Mouse (Mus musculus) embryonic fibroblast, embryonic 13.5 days (primary cell): ENCODE results near the gene Anapc2. TPM values are rescaled to one million over a fixed set of nuclear protein-coding genes. Genes with fewer than 3 reads are reported as not detected.
A peak's percentile ranks its signal among the peaks of the same experiment; 100 is the strongest.

Experiments
- H3K27ac ChIP-seq: 2 replicates; pipeline ENCODE4 v1.5.1; 2012; ENCODE audit warnings: low read length, control low read depth, inconsistent platforms; ENCODE audit not compliant: insufficient read depth
- H3K4me1 ChIP-seq: 2 replicates; pipeline ENCODE4 v1.6.1; 2011; ENCODE audit warnings: low read length; ENCODE audit not compliant: control insufficient read depth, insufficient read depth
- H3K4me3 ChIP-seq: 2 replicates; pipeline ENCODE4 v1.5.1; 2011; ENCODE audit warnings: mild to moderate bottlenecking, control low read depth, low read length; ENCODE audit not compliant: insufficient read depth
- CTCF ChIP-seq: IDR thresholded peaks from 2 replicates; pipeline ENCODE4 v1.5.1; 2011; ENCODE audit warnings: mild to moderate bottlenecking, control low read depth, low read length, moderate library complexity, borderline replicate concordance; ENCODE audit not compliant: insufficient read depth
- POLR2A ChIP-seq: IDR thresholded peaks from 2 replicates; pipeline ENCODE4 v1.6.1; 2011; ENCODE audit warnings: low read depth, mild to moderate bottlenecking, control low read depth, low read length, moderate library complexity
- polyA plus RNA-seq: library from polyadenylated mRNA; stranded (reverse); fragments of >200 nt; gene quantifications from 2 replicates; pipeline ENCODE4 v1.2.4, GENCODE M21; 2011; ENCODE audit warnings: low read depth; ENCODE audit not compliant: missing spikeins, insufficient read length

Gene Anapc2
- polyA plus RNA-seq, 1 experiment, result 95.3 TPM

- no peaks in the 10 kb centered on the region for H3K4me1 ChIP-seq
- TF ChIP-seq CTCF (no peak), POLR2A (no peak)
- H3K27ac ChIP-seq, result no peak within 1 kb of the TSS
- H3K4me3 ChIP-seq, result no peak within 1 kb of the TSS
Measured at GRCm38 (mm10) chr2:25318971-25319773, 46.9 kb downstream of the Anapc2 start, which contains the start of gene Grin1. Grin1 (minus strand) TSS chr2:25319187.

- TF ChIP-seq POLR2A (no peak), CTCF (no peak)
- H3K4me3 ChIP-seq, result no peak overlapping the region
- H3K4me1 ChIP-seq, result no peaks in the 10 kb centered on the region
- no peak overlapping the region for H3K27ac ChIP-seq
Measured at GRCm38 (mm10) chr2:25320084-25320483, 47.8 kb downstream of the Anapc2 start.

GRCm38 (mm10) chr2:25326036-25326435 is 53.8 kb downstream of the Anapc2 start:
- no peak for TF ChIP-seq CTCF
- TF ChIP-seq POLR2A, result no peak
- no peak overlapping the region for H3K27ac ChIP-seq
- no peak overlapping the region for H3K4me3 ChIP-seq
- no peaks in the 10 kb centered on the region for H3K4me1 ChIP-seq

GRCm38 (mm10) chr2:25328440-25328839 is 56.2 kb downstream of the Anapc2 start:
- H3K27ac ChIP-seq, result no peak overlapping the region
- no peak overlapping the region for H3K4me3 ChIP-seq
- no peak for TF ChIP-seq CTCF
- H3K4me1 ChIP-seq, result 0 out of 2 replicates have a peak, but pooled peaks cover 3% of the 10 kb centered on the region

GRCm38 (mm10) chr2:25331470-25331869 is 59.2 kb downstream of the Anapc2 start:
- Histone ChIP-seq H3K4me3 (peak overlapping the region; percentile 82), H3K27ac (no peak overlapping the region), H3K4me1 (0 out of 2 replicates have a peak, but pooled peaks cover 3% of the 10 kb centered on the region)
- TF ChIP-seq POLR2A (no peak), CTCF (no peak)

- Histone ChIP-seq H3K27ac (0 out of 2 replicates have a peak within 1 kb of the TSS, but pooled peaks have one; percentile 12), H3K4me1 (0 out of 2 replicates have a peak, but pooled peaks cover 3% of the 10 kb centered on the region), H3K4me3 (peak within 1 kb of the TSS; percentile 82)
- TF ChIP-seq POLR2A (peak; percentile 90), CTCF (peak; percentile 7; the same call in 1 of the 2 replicates)
Measured at GRCm38 (mm10) chr2:25332286-25333160, 60.2 kb downstream of the Anapc2 start, which contains the start of gene Man1b1. Man1b1 (plus strand) TSS chr2:25332338.

GRCm38 (mm10) chr2:25333569-25333968 is 61.3 kb downstream of the Anapc2 start:
- H3K27ac ChIP-seq, result no peak overlapping the region
- 0 out of 2 replicates have a peak, but pooled peaks cover 3% of the 10 kb centered on the region for H3K4me1 ChIP-seq
- H3K4me3 ChIP-seq, result peak overlapping the region; percentile 82
- TF ChIP-seq CTCF (no peak), POLR2A (no peak)

Other genes starting within 250 kb of the Anapc2 start
- 46.7 and 47.8 TPM in 2 replicates for gene Nsmf, start 218.1 kb upstream of the Anapc2 start, polyA plus RNA-seq
- not detected in 2 replicates for gene Entpd8, start 192.2 kb upstream of the Anapc2 start, polyA plus RNA-seq
- gene Noxa1, start 177.3 kb upstream of the Anapc2 start, polyA plus RNA-seq, result not detected in 2 replicates
- 1.7 and 3.2 TPM in 2 replicates for gene Nrarp, start 91.7 kb upstream of the Anapc2 start, polyA plus RNA-seq
- gene Tor4a, start 75.6 kb upstream of the Anapc2 start, polyA plus RNA-seq, result 17.5 and 21.8 TPM in 2 replicates
- 38.8 and 42.3 TPM in 2 replicates for gene Nelfb, start 61.0 kb upstream of the Anapc2 start, polyA plus RNA-seq
- gene Stpg3, start 57.8 kb upstream of the Anapc2 start, polyA plus RNA-seq, result not detected in 2 replicates
- not detected in 2 replicates for gene Fam166a, start 53.7 kb upstream of the Anapc2 start, polyA plus RNA-seq
- 209 and 237 TPM in 2 replicates for gene Tubb4b, start 47.8 kb upstream of the Anapc2 start, polyA plus RNA-seq
- gene Slc34a3, start 38.1 kb upstream of the Anapc2 start, polyA plus RNA-seq, result not detected in 2 replicates
- gene Rnf224, start 35.7 kb upstream of the Anapc2 start, polyA plus RNA-seq, result not detected in 2 replicates
- gene Rnf208, start 30.2 kb upstream of the Anapc2 start, polyA plus RNA-seq, result 0.42 TPM in 1 of 2 replicates, not detected in the other
- gene Cysrt1, start 30.0 kb upstream of the Anapc2 start, polyA plus RNA-seq, result not detected in 2 replicates
- 2.3 TPM in 1 of 2 replicates, not detected in the other for gene AL732309.1, start 25.6 kb upstream of the Anapc2 start, polyA plus RNA-seq
- gene Tmem203, start 17.0 kb upstream of the Anapc2 start, polyA plus RNA-seq, result 11.6 and 15.3 TPM in 2 replicates
- gene Tprn, start 9.9 kb upstream of the Anapc2 start, polyA plus RNA-seq, result 7.1 and 9.5 TPM in 2 replicates
- 46.2 and 49.4 TPM in 2 replicates for gene Ssna1, start within 50 bp of the Anapc2 start, polyA plus RNA-seq
- gene Tmem210, start 15.7 kb downstream of the Anapc2 start, polyA plus RNA-seq, result not detected in 2 replicates
- not detected in 2 replicates for gene Lrrc26, start 17.4 kb downstream of the Anapc2 start, polyA plus RNA-seq
- 1.6 and 1.7 TPM in 2 replicates for gene Grin1, start 46.7 kb downstream of the Anapc2 start, polyA plus RNA-seq
- gene Man1b1, start 59.9 kb downstream of the Anapc2 start, polyA plus RNA-seq, result 41.1 and 70.7 TPM in 2 replicates
- 29.9 and 32.9 TPM in 2 replicates for gene Dpp7, start 83.9 kb downstream of the Anapc2 start, polyA plus RNA-seq
- gene Uap1l1, start 93.2 kb downstream of the Anapc2 start, polyA plus RNA-seq, result 40.0 and 42.2 TPM in 2 replicates
- 3.3 and 5.2 TPM in 2 replicates for gene Sapcd2, start 99.8 kb downstream of the Anapc2 start, polyA plus RNA-seq
- 0.33 and 2.2 TPM in 2 replicates for gene Entpd2, start 123.4 kb downstream of the Anapc2 start, polyA plus RNA-seq
- 86.0 and 107 TPM in 2 replicates for gene Npdc1, start 126.9 kb downstream of the Anapc2 start, polyA plus RNA-seq
- gene Fut7, start 150.8 kb downstream of the Anapc2 start, polyA plus RNA-seq, result not detected in 2 replicates
- 7.8 and 12.1 TPM in 2 replicates for gene Abca2, start 156.2 kb downstream of the Anapc2 start, polyA plus RNA-seq
- gene Clic3, start 184.4 kb downstream of the Anapc2 start, polyA plus RNA-seq, result not detected in 2 replicates
- 12.9 and 13.6 TPM in 2 replicates for gene Paxx, start 188.6 kb downstream of the Anapc2 start, polyA plus RNA-seq
- not detected in 2 replicates for gene Ptgds, start 197.6 kb downstream of the Anapc2 start, polyA plus RNA-seq
- not detected in 2 replicates for gene Lcn12, start 221.4 kb downstream of the Anapc2 start, polyA plus RNA-seq
- 28.0 and 40.7 TPM in 2 replicates for gene Fbxw5, start 228.3 kb downstream of the Anapc2 start, polyA plus RNA-seq
- gene C8g, start 229.2 kb downstream of the Anapc2 start, polyA plus RNA-seq, result 0.91 and 1.2 TPM in 2 replicates